Mouse (Mus musculus) hindbrain, postnatal 0 days (tissue): ENCODE results near the gene B9d1. TPM values are rescaled to one million over a fixed set of nuclear protein-coding genes. Genes with fewer than 3 reads are reported as not detected.

Experiments used
- ATAC-seq: fragments of 200-750 bp; cut with Nextera tagmentation; 2 replicates; pipeline ENCODE4 v1.8.0; 2017; ENCODE audit warnings: mild to moderate bottlenecking, moderate TSS enrichment, moderate library complexity
- DNase-seq: peaks from one replicate; pipeline ENCODE4 v3.0.0-alpha.2; 2015; ENCODE audit warnings: low spot score
- H3K27ac ChIP-seq: fragments of 300-500 bp; sonication (generic); 2 replicates; pipeline ENCODE4 v1.5.1; 2014; ENCODE audit warnings: mild to moderate bottlenecking
- H3K27me3 ChIP-seq: fragments of 300-500 bp; sonication (generic); 2 replicates; pipeline ENCODE4 v1.6.1; 2014; ENCODE audit warnings: low read length, mixed read lengths; ENCODE audit not compliant: insufficient read depth
- H3K36me3 ChIP-seq: fragments of 300-500 bp; sonication (generic); 2 replicates; pipeline ENCODE4 v1.6.1; 2014; ENCODE audit warnings: low read length, mixed read lengths; ENCODE audit not compliant: insufficient read depth
- H3K4me1 ChIP-seq: fragments of 300-500 bp; sonication (generic); 2 replicates; pipeline ENCODE4 v1.6.1; 2014; ENCODE audit warnings: antibody characterized with exemption, low read length, mixed read lengths; ENCODE audit not compliant: insufficient read depth
- H3K4me2 ChIP-seq: fragments of 300-500 bp; sonication (generic); 2 replicates; pipeline ENCODE4 v1.6.1; 2014; ENCODE audit warnings: low read depth, mild to moderate bottlenecking, low read length, moderate library complexity, mixed read lengths
- H3K4me3 ChIP-seq: fragments of 300-500 bp; sonication (generic); 2 replicates; pipeline ENCODE4 v1.5.1; 2014; ENCODE audit warnings: low read length
- H3K9ac ChIP-seq: fragments of 300-500 bp; sonication (generic); replicated peaks from 2 replicates; pipeline ENCODE4 v1.6.1; 2014; ENCODE audit warnings: mild to moderate bottlenecking, low read length, moderate library complexity, mixed read lengths
- H3K9me3 ChIP-seq: fragments of 300-500 bp; sonication (generic); 2 replicates; pipeline ENCODE4 v1.6.1; 2016; ENCODE audit warnings: low read length, mixed read lengths
- CTCF ChIP-seq: IDR thresholded peaks from 2 replicates; pipeline ENCODE4 v1.5.1; 2016; ENCODE audit warnings: antibody characterized with exemption, control low read depth, low read depth
- WGBS: fragments of 180-500 bp; shearing (Covaris S2); extraction: QIAGEN DNeasy Blood & Tissue Kit; methylation state at CpG from one replicate; pipeline ENCODE4 v1.1.7; 2014; 5-methylcytosine and 5-hydroxymethylcytosine counted together
- polyA plus RNA-seq: library from polyadenylated mRNA; unstranded; fragments of >200 nt; fragmentation: Nextera tagmentation; extraction: Ambion mirVana; gene quantifications from 2 replicates; pipeline ENCODE4 v1.2.1, GENCODE M21; 2015
- total RNA-seq: library from RNA; depleted of rRNA; stranded (reverse); fragments of >200 nt; gene quantifications from 2 replicates; pipeline ENCODE4 v1.2.3, GENCODE M21; 2014

B9d1 gene
- total and polyA plus RNA-seq, 2 experiments from 2014 or later: 29.7 to 33.9 TPM

DNA sequence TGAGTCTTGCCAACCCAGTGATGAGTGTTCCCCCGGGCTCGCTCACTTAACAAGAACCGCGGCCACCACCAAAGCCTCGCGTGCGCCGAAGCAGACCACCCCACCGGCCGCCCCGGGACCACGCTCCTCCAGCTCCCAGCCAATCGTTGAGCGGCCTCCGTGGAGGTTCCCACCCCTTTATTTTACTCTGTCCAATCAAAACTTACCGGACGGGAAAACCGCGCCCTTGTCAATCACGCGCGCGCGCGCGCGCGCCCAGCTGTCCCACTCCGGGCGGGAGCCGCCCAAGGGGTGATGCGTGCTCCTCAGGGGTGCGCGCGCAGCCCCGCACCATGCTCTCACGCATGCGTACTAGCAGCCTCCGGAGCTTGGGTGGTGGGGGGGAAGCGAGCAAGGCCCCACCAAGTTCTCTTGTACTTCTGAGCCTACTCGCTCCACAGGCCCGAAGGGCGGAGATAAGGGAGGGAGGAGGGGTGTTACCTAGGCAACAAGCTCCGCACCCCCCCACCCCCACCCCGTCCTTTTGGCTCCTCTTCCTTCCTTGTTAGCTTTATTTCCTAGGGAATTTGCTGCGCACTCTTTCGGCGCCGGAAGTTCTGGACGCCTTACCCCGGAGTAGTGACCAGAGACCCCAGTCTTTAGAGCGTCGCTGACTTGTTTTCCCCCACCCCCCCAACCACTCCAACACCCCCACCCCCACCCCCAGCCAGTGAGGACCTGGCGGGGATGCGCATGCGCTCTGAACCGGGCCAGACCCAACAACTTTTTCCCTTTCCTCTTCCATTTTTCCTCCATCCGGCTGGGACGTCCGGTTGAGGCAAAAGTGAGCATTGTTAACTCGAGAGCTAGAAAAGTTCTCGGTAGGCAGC is 10.6 kb upstream of the B9d1 start, which contains the start of gene Mapk7:
Gene Mapk7, minus strand, starts transcription at position 278 of the 869 bp plus-strand sequence.
- under 1% methylated on average over 51 of the region's 62 CpGs for WGBS

DNA sequence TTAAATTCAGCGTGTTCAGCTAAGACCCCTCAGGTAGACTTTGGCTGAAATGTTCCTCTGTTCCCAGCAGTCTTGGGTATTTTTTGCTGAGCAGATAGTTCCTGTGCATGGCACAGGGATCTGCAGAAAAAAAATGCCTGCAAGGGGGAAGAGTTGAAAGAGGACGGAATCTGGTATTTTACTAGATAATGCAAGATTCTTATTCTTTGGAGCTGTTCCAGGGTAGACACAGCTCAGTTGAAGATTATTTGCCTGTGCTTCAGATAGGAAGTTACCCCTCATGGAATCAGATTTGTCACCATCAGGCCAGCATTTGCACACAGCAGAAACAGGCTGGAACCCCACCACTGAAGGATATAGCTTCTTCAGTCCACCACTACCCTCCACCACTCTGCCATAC is 9.4 kb upstream of the B9d1 start:
- Histone ChIP-seq H3K9me3 (no peaks in the 10 kb centered on the region), H3K4me2 (no peak overlapping the region), H3K4me3 (no peak overlapping the region), H3K4me1 (peaks cover 12% of the 10 kb centered on the region), H3K9ac (no peak overlapping the region), H3K27me3 (no peaks in the 10 kb centered on the region), H3K27ac (no peak overlapping the region), H3K36me3 (peaks cover 10% of the 10 kb centered on the region)
- WGBS: 93% methylated on average over 2 of the region's 2 CpGs
- ATAC-seq (no peak), DNase-seq (no peak)
- TF ChIP-seq CTCF: no peak

More for the DNA sequence above, 10.6 kb upstream of the B9d1 start, which contains the start of gene Mapk7:
- peak within 1 kb of the TSS; percentile 88 for H3K4me2 ChIP-seq
- H3K36me3 ChIP-seq: peaks cover 21% of the 10 kb centered on the region
- H3K9ac ChIP-seq: peak within 1 kb of the TSS; percentile 93
- H3K4me3 ChIP-seq: peak within 1 kb of the TSS; percentile 89
- H3K9me3 ChIP-seq: no peaks in the 10 kb centered on the region
- DNase-seq (peak; percentile 100), ATAC-seq (peak; percentile 98)
- TF ChIP-seq CTCF: no peak
- H3K4me1 ChIP-seq: peaks cover 12% of the 10 kb centered on the region
- H3K27me3 ChIP-seq: no peaks in the 10 kb centered on the region
- peak within 1 kb of the TSS; percentile 91 for H3K27ac ChIP-seq

DNA sequence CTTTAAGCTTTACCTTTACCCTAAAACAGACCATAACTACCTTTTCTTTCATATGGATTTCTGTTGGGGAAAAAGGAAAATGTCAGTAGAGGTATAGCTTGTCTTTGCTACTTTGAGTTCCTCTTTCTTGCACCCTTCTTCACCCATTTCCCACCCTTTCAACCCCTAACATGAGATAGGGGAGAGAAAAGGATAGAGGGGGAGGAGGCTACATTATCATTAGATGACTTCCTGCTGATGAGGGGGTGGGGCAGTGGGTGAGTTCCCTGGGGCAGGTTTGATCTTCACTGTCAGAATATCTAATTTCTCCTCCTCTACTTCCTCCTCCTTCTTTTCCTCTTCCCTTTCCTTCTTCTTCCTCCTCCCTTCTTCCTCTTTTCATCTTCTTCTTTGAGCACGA is 7.5 kb upstream of the B9d1 start:
- Histone ChIP-seq H3K4me2 (no peak overlapping the region), H3K9me3 (no peaks in the 10 kb centered on the region), H3K27me3 (no peaks in the 10 kb centered on the region), H3K4me3 (no peak overlapping the region), H3K36me3 (no peaks in the 10 kb centered on the region), H3K9ac (no peak overlapping the region), H3K27ac (no peak overlapping the region), H3K4me1 (peaks cover 9% of the 10 kb centered on the region)
- DNase-seq (no peak), ATAC-seq (no peak)
- TF ChIP-seq CTCF: no peak
- 75% methylated on average over 1 of the region's 1 CpGs for WGBS

DNA sequence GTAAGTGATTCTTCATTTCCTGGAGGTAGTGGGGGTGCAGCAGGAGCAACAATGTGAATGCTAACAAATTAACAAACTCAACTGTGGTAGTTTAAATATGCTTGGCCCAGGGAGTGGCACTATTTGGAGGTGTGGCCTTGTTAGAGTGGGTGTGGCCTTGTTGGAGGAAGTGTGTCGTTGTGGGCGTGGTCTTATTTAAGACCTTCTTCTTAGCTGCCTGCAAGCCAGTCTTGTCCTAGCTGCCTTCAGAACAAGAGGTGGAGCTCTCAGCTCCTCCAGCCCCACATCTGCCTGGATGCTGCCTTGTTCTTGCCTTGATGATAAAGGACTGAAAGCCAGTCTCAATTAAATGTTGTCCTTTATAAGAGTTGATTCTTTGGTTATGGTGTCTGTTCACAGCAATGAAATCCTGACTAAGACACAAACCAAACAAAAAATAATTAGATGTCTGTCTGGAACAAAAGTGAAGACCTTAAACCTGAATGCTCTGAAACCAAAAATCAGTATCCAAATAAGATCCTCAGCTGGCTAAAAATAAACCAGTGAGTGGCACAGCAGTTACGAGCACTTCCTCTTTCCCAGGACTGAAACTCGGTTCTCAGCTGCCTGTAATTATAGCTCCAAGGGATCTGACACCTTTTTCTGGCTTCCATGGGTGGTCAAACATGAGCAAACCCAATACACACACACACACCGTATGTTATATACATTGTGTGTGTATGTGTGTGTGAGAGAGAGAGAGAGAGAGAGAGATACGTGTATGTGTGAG is 6.0 kb upstream of the B9d1 start:
- TF ChIP-seq CTCF: no peak
- Histone ChIP-seq H3K27ac (no peak overlapping the region), H3K4me3 (no peak overlapping the region), H3K36me3 (no peaks in the 10 kb centered on the region), H3K4me1 (no peaks in the 10 kb centered on the region; the same call in 1 of the 2 replicates), H3K9ac (no peak overlapping the region), H3K27me3 (no peaks in the 10 kb centered on the region), H3K4me2 (no peak overlapping the region), H3K9me3 (no peaks in the 10 kb centered on the region)
- WGBS: 87% methylated on average over 6 of the region's 6 CpGs
- DNase-seq (no peak), ATAC-seq (no peak)

DNA sequence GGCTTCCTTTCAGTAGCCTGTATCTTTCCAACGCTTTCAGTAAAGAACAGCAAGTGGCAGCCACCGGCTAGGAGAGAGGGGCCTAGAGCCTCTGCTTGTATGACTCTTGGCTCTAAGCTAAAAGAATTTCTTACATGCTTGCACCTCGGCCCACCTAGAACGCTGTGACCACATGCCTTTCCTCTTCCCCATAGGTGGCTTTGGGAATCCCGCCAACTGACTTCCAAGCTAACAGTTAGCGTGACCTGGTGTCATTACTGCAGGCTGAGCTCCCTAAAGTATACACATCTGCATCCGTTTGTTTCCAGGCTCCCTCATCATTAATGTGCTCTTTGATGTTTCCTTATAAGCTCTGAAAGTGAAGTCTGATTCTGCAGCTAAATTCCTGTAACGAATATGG is 1.0 kb upstream of the B9d1 start:
- ATAC-seq (no peak), DNase-seq (no peak)
- H3K36me3 ChIP-seq: no peaks in the 10 kb centered on the region
- no peak overlapping the region; the same call in 1 of the 2 replicates for H3K4me3 ChIP-seq
- H3K4me2 ChIP-seq: peak overlapping the region; percentile 72; the same call in 1 of the 2 replicates
- WGBS: 70% methylated on average over 8 of the region's 8 CpGs
- H3K27ac ChIP-seq: peak overlapping the region; percentile 80
- TF ChIP-seq CTCF: no peak
- no peaks in the 10 kb centered on the region for H3K27me3 ChIP-seq
- peak overlapping the region; percentile 63; the same call in 1 of the 2 replicates for H3K9ac ChIP-seq
- no peaks in the 10 kb centered on the region for H3K9me3 ChIP-seq
- peaks cover 12% of the 10 kb centered on the region; the same call in 1 of the 2 replicates for H3K4me1 ChIP-seq

DNA sequence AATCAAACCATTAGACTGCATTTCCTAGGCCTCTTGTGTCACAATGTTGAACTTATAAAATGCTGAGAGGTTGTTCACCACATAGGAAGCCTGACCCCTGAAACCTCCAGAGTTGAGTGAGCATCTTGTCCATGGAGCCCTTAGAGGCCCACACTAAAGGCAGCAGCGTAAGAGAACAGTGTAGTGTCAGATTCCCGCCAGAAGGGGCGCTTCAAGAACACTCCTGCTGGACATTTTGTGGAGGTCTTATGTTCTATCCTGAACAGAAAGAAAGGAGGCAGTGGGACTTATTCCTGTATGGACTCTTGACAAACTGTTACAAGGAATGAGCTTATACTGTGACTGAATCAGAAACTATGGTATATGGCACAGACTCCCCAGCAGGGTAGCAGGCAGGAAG is 10.0 kb downstream of the B9d1 start:
- DNase-seq (peak; percentile 53), ATAC-seq (no peak)
- Histone ChIP-seq H3K27ac (no peak overlapping the region), H3K9ac (no peak overlapping the region), H3K4me3 (no peak overlapping the region), H3K4me1 (no peaks in the 10 kb centered on the region), H3K4me2 (no peak overlapping the region), H3K27me3 (no peaks in the 10 kb centered on the region), H3K36me3 (peaks cover 29% of the 10 kb centered on the region), H3K9me3 (no peaks in the 10 kb centered on the region)
- 33% methylated on average over 3 of the region's 3 CpGs for WGBS
- peak; percentile 69 for TF ChIP-seq CTCF
